Mouse (Mus musculus): ENCODE measurements around the gene Capn8.

DNA sequence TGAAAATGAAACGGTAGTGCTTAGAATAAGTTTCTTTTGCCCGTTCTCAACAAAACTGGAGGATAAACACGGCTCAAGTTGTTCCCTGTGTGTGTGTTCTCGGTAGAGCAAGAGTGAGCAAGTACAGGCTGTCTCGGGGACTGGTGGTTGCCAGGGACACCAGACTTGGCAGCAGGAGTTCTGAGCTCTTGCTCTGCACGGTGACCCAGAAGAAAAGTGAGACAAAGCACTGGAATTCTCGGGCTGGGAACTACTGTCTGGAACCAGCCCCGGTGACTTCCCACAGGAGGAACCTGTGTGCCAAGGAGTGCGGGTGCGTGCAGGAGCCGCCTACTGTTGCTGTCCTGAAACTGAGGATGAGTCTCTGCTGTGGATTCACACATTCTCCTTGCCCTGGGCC is 98.9 kb downstream of the Capn8 start:
- TF ChIP-seq CTCF (IDR thresholded peaks at IDR 0.05; ENCODE audit: low read depth, low read length) (no peak), EP300 (IDR thresholded peaks at IDR 0.05; ENCODE audit: insufficient read depth, low read depth, low read length) (no peak)
